Mouse (Mus musculus) intestine, embryonic 16.5 days (tissue): Measurements from ENCODE around the gene Fahd2a. TPM values are rescaled to one million over a fixed set of nuclear protein-coding genes. Genes with fewer than 3 reads are reported as not detected.

Experiments used
- ATAC-seq: fragments of 200-750 bp; cut with Nextera tagmentation; 2 replicates; pipeline ENCODE4 v1.8.0; 2017; ENCODE audit warnings: moderate TSS enrichment, moderate library complexity
- H3K27ac ChIP-seq: fragments of 300-500 bp; sonication (generic); 2 replicates; pipeline ENCODE4 v1.5.1; 2014; ENCODE audit warnings: mild to moderate bottlenecking, low read length
- H3K27me3 ChIP-seq: fragments of 300-500 bp; sonication (generic); replicated peaks from 2 replicates; pipeline ENCODE4 v1.6.1; 2014; ENCODE audit warnings: low read length, control low read depth, mixed read lengths; ENCODE audit not compliant: control insufficient read depth, insufficient read depth
- H3K36me3 ChIP-seq: fragments of 300-500 bp; sonication (generic); 2 replicates; pipeline ENCODE4 v1.6.1; 2014; ENCODE audit warnings: low read length, control low read depth; ENCODE audit not compliant: control insufficient read depth, insufficient read depth
- H3K4me1 ChIP-seq: fragments of 300-500 bp; sonication (generic); 2 replicates; pipeline ENCODE4 v1.6.1; 2014; ENCODE audit warnings: low read length, control low read depth, mixed read lengths; ENCODE audit not compliant: control insufficient read depth, insufficient read depth
- H3K4me2 ChIP-seq: fragments of 300-500 bp; sonication (generic); 2 replicates; pipeline ENCODE4 v1.6.1; 2014; ENCODE audit warnings: low read depth, low read length, control low read depth
- H3K4me3 ChIP-seq: fragments of 300-500 bp; sonication (generic); 2 replicates; pipeline ENCODE4 v1.5.1; 2014; ENCODE audit warnings: mild to moderate bottlenecking, low read length
- H3K9ac ChIP-seq: fragments of 300-500 bp; sonication (generic); 2 replicates; pipeline ENCODE4 v1.6.1; 2014; ENCODE audit warnings: low read depth, low read length
- H3K9me3 ChIP-seq: fragments of 300-500 bp; sonication (generic); 2 replicates; pipeline ENCODE4 v1.6.1; 2016; ENCODE audit warnings: low read length, control low read depth; ENCODE audit not compliant: control insufficient read depth
- WGBS: fragments of 180-500 bp; shearing (Covaris S2); extraction: QIAGEN DNeasy Blood & Tissue Kit; methylation state at CpG from one replicate; pipeline ENCODE4 v1.1.7; 2014; 5-methylcytosine and 5-hydroxymethylcytosine counted together
- polyA plus RNA-seq: library from polyadenylated mRNA; unstranded; fragments of >200 nt; fragmentation: Nextera tagmentation; extraction: Ambion mirVana; gene quantifications from 2 replicates; pipeline ENCODE4 v1.2.1, GENCODE M21; 2015

Fahd2a gene
- polyA plus RNA-seq, 1 experiment from 2014 or later = 27.8 TPM

- Histone ChIP-seq H3K27ac (no peak overlapping the region), H3K36me3 (no peaks in the 10 kb centered on the region), H3K4me1 (no peaks in the 10 kb centered on the region), H3K9me3 (no peaks in the 10 kb centered on the region), H3K27me3 (no peaks in the 10 kb centered on the region), H3K9ac (no peak overlapping the region), H3K4me3 (no peak overlapping the region), H3K4me2 (no peak overlapping the region)
- ATAC-seq = no peak
- 71% methylated on average over 10 of the region's 10 CpGs for WGBS
These were observed 26.3 kb upstream of the Fahd2a start for GRCm38 (mm10) chr2:127470661-127471060.

DNA sequence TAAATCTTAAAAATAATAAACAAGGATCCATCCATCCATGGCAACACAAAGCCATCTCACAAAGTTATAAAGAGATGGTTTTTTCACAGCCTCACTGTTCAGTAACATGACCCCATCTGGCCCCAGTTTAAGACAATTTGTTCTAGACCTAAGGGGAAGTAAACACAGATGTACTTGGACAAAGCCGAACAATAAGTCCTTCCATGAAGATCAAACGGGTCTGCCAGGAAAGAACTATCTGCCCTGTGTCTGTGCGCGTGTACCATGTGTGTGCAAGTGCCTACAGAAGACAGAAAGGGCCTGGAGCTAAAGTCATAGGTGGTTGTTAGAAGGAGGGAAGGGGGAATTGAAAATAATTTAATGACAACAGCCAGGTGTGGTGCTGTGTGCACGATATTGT lies 25.8 kb upstream of the Fahd2a start:
- ATAC-seq = no peak
- Histone ChIP-seq H3K4me2 (no peak overlapping the region), H3K27me3 (no peaks in the 10 kb centered on the region), H3K4me3 (no peak overlapping the region), H3K36me3 (no peaks in the 10 kb centered on the region), H3K9ac (no peak overlapping the region), H3K27ac (no peak overlapping the region), H3K4me1 (no peaks in the 10 kb centered on the region), H3K9me3 (no peaks in the 10 kb centered on the region)
- 80% methylated on average over 5 of the region's 5 CpGs for WGBS

- Histone ChIP-seq H3K9ac (no peak overlapping the region), H3K4me2 (no peak overlapping the region), H3K36me3 (no peaks in the 10 kb centered on the region), H3K4me3 (no peak overlapping the region), H3K27ac (no peak overlapping the region), H3K4me1 (no peaks in the 10 kb centered on the region), H3K9me3 (no peaks in the 10 kb centered on the region), H3K27me3 (no peaks in the 10 kb centered on the region)
- peak; percentile 68 for ATAC-seq
- 9% methylated on average over 8 of the region's 8 CpGs for WGBS
These were observed 17.9 kb upstream of the Fahd2a start for GRCm38 (mm10) chr2:127462314-127462713.

GRCm38 (mm10) chr2:127461351-127461750 lies 17.0 kb upstream of the Fahd2a start:
- 35% methylated on average over 9 of the region's 9 CpGs for WGBS
- Histone ChIP-seq H3K4me1 (no peaks in the 10 kb centered on the region), H3K36me3 (no peaks in the 10 kb centered on the region), H3K27me3 (no peaks in the 10 kb centered on the region), H3K4me2 (no peak overlapping the region), H3K27ac (no peak overlapping the region), H3K9me3 (no peaks in the 10 kb centered on the region), H3K9ac (no peak overlapping the region), H3K4me3 (no peak overlapping the region)
- no peak for ATAC-seq

DNA sequence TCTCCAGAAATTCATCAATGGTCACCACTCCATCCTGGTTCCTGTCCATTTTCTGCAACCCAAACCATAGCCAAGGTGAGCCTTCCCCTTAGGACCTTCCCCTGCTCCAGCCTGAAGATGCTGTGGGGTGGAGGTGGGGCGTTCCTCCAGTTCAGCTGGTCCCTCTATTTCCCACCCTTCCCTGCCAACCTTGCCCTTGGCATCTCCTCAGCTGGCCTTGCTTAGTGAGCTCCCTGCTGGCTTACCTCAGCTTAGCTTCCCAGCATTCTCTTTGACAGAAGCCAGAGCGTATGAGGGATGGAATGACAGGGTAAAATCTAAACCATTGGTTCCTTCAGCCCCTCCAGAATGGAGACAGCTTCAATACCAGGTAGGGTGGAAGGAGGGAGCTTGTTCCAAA lies 15.0 kb upstream of the Fahd2a start:
- Histone ChIP-seq H3K4me1 (no peaks in the 10 kb centered on the region), H3K9me3 (no peaks in the 10 kb centered on the region), H3K27ac (no peak overlapping the region), H3K36me3 (no peaks in the 10 kb centered on the region), H3K9ac (no peak overlapping the region), H3K4me2 (no peak overlapping the region), H3K27me3 (no peaks in the 10 kb centered on the region), H3K4me3 (no peak overlapping the region)
- 69% methylated on average over 2 of the region's 2 CpGs for WGBS
- ATAC-seq = no peak

DNA sequence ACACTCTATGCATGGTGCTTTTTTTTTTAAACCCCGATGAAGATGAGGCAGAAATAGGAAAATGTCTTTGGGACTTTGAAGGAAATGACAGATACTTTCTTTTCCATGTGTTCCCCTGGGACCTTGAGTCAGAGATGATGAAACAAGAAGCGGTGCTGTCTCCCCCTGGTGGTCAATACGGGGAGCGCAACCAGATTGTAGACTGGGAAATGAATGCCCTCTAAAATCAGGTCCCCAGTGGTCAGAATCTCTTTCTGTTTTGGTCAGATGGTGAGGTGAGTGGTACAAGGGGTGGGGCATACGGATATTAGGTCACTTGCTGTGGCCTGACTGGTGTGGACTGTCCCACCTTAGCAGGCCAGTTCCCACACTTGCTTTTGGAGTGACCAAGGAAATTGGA lies 9.4 kb upstream of the Fahd2a start:
- no peak overlapping the region for H3K4me3 ChIP-seq
- 5% methylated on average over 5 of the region's 5 CpGs for WGBS
- H3K4me1 ChIP-seq = no peaks in the 10 kb centered on the region
- H3K9me3 ChIP-seq = no peaks in the 10 kb centered on the region
- no peak overlapping the region for H3K9ac ChIP-seq
- H3K27me3 ChIP-seq = no peaks in the 10 kb centered on the region; the same call in 1 of the 2 replicates
- H3K27ac ChIP-seq = no peak overlapping the region
- no peaks in the 10 kb centered on the region for H3K36me3 ChIP-seq
- no peak overlapping the region for H3K4me2 ChIP-seq
- no peak for ATAC-seq

GRCm38 (mm10) chr2:127453141-127453540 lies 8.8 kb upstream of the Fahd2a start:
- no peak overlapping the region for H3K4me3 ChIP-seq
- H3K4me2 ChIP-seq = no peak overlapping the region
- no peaks in the 10 kb centered on the region for H3K9me3 ChIP-seq
- H3K27me3 ChIP-seq = no peaks in the 10 kb centered on the region; the same call in 1 of the 2 replicates
- H3K27ac ChIP-seq = no peak overlapping the region
- WGBS = 76% methylated on average over 9 of the region's 9 CpGs
- ATAC-seq = no peak
- no peaks in the 10 kb centered on the region for H3K4me1 ChIP-seq
- no peak overlapping the region for H3K9ac ChIP-seq
- H3K36me3 ChIP-seq = no peaks in the 10 kb centered on the region

DNA sequence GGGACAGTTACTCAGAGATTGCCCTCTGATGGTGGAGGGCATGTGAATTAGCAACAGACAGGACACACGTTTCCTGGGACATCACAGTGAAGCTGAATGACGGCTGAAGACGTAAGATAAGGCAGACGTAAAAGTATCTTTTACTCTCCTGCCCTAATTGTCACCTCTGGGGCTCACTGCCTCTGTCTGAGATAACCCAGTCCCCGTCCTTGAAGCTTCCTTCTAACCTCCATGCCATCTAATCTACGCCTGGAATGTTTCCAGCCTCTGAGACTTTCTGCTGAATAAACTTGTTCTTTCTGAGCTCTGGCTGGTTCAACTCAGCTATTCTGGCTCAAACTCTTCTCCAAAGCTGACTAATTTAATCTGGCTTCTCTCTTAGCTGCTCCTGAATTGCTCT lies 7.4 kb upstream of the Fahd2a start:
- no peak overlapping the region for H3K4me3 ChIP-seq
- no peaks in the 10 kb centered on the region for H3K9me3 ChIP-seq
- no peaks in the 10 kb centered on the region; the same call in 1 of the 2 replicates for H3K27me3 ChIP-seq
- ATAC-seq = no peak
- no peak overlapping the region for H3K27ac ChIP-seq
- no peak overlapping the region for H3K4me2 ChIP-seq
- 17% methylated on average over 6 of the region's 6 CpGs for WGBS
- no peaks in the 10 kb centered on the region for H3K4me1 ChIP-seq
- H3K36me3 ChIP-seq = no peaks in the 10 kb centered on the region
- H3K9ac ChIP-seq = no peak overlapping the region

DNA sequence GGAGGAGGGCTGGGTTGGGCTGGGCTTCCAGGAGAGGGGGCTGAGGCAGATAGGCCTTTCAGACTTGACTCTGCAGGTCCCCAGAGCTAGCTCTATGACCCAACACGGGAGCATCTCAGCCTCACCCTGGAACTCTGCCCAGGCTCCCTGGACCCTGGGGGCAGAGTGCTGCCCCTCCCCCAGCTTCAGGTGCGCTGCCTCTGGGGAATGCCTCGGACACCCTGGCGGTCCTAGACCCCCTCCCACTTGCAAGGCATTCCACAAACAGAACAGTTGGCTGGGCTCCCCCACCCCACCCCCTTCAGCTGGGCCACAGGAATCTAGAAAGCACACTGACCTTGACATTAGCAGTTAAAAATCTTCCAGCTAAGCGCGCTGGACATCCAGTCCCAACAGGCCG lies 5.3 kb upstream of the Fahd2a start:
- no peak for ATAC-seq
- no peaks in the 10 kb centered on the region for H3K9me3 ChIP-seq
- no peak overlapping the region for H3K9ac ChIP-seq

GRCm38 (mm10) chr2:127446847-127447246 lies 2.5 kb upstream of the Fahd2a start:
- Histone ChIP-seq H3K27ac (no peak overlapping the region), H3K4me1 (peaks cover 11% of the 10 kb centered on the region), H3K27me3 (no peaks in the 10 kb centered on the region), H3K36me3 (no peaks in the 10 kb centered on the region), H3K4me3 (no peak overlapping the region), H3K4me2 (no peak overlapping the region), H3K9ac (no peak overlapping the region), H3K9me3 (no peaks in the 10 kb centered on the region)
- WGBS = 34% methylated on average over 3 of the region's 3 CpGs
- ATAC-seq = no peak

More for the DNA sequence above, 5.3 kb upstream of the Fahd2a start:
- WGBS = 31% methylated on average over 7 of the region's 7 CpGs
- Histone ChIP-seq H3K36me3 (no peaks in the 10 kb centered on the region), H3K4me1 (peaks cover 1% of the 10 kb centered on the region; the same call in 1 of the 2 replicates), H3K27ac (no peak overlapping the region), H3K4me2 (no peak overlapping the region), H3K4me3 (no peak overlapping the region), H3K27me3 (no peaks in the 10 kb centered on the region; the same call in 1 of the 2 replicates)
